Mouse (Mus musculus) adrenal gland, postnatal 36 days (tissue): ENCODE measurements around the gene Sfxn2. TPM values are rescaled to one million over a fixed set of nuclear protein-coding genes. Genes with fewer than 3 reads are reported as not detected.

Experiments used
- DNase-seq, 2 experiments: peaks; one replicate each; pipeline ENCODE4 v3.0.0; 2021; ENCODE audit warnings: mixed read lengths in 1 of 2
- long read RNA-seq, 2 experiments: library from polyadenylated mRNA; stranded (forward); transcript quantifications; one replicate each; pipeline ENCODE4 v2.0.0; 2021; ENCODE audit warnings: borderline sequencing depth in 2 of 2
- total RNA-seq, 2 experiments: library from RNA; stranded (reverse); gene quantifications; 2 replicates each; pipeline ENCODE4 v1.2.3; 2021

Sfxn2 gene
- 10 to 100 TPM in 1 of 2 experiments, 1 to 10 TPM in 1; 7.9 to 11.5 TPM for total RNA-seq
- long read RNA-seq, experiment 1, transcript Sfxn2-201 (12 exons, 3,205 nt) = major isoform, 11 of 16 reads
- long read RNA-seq, experiment 1, partial matches to known transcripts = 1 of 16 reads
- long read RNA-seq, experiment 1, other reads (novel, unspliced or antisense) = 4 of 16 reads
- long read RNA-seq, experiment 2, partial matches to known transcripts = 0 of 4 reads
- long read RNA-seq, experiment 2, other reads (novel, unspliced or antisense) = 2 of 4 reads

DNA sequence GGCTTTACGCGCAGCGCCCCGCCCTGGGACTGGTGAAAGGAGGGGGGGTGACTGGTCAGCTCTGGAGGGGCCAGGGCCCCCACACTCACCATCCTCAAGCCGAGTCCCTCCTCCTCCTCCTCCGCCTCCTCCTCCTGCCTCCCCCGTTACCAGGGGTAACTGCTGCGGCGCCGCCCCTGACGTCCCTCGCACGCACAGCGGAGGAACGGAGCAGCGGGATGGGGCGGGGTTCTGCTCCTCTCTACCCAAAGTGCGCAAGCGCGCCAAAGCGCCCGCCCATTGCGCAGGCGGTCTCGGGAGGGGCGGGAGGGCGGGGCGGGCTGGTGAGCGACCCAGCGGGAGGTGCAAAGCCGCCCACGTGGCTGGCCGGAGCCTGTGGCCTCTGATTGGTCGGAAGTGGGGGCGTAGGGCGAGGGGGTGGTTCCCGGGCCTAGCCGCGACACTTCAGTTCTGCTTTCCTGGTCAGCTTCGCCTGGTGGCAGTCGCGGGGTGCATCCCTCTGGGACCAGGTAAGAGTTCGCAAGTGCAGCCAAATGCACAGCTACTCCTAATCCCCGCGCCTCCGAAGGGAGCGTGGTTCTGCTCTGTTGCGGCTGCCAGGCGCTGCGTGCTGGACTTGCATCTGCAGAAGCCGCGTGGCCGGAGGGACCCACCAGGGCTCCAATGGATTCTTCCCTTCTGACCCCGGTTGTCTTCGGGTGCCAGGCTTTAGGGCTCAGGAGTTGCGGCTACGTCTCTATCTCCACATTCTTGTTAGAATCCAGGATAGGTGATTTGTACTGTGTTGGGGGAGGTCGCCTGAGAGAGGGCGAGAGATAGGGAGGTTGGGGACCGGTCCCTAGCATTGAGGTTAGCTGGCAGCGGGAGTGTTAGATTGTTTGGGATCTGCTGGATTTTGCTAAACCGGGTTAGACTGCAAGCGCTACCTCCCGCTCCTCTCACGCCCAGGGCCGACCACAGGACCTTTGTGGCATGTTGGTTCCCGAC, at the start of gene Sfxn2, which contains the start of gene Arl3:
Gene Sfxn2 (plus strand): TSS at position 415 of the 987 bp plus-strand sequence.
Gene Arl3 (minus strand): TSS at position 248 of the 987 bp plus-strand sequence.
- DNase-seq = peak; percentile 96 to 97

DNA sequence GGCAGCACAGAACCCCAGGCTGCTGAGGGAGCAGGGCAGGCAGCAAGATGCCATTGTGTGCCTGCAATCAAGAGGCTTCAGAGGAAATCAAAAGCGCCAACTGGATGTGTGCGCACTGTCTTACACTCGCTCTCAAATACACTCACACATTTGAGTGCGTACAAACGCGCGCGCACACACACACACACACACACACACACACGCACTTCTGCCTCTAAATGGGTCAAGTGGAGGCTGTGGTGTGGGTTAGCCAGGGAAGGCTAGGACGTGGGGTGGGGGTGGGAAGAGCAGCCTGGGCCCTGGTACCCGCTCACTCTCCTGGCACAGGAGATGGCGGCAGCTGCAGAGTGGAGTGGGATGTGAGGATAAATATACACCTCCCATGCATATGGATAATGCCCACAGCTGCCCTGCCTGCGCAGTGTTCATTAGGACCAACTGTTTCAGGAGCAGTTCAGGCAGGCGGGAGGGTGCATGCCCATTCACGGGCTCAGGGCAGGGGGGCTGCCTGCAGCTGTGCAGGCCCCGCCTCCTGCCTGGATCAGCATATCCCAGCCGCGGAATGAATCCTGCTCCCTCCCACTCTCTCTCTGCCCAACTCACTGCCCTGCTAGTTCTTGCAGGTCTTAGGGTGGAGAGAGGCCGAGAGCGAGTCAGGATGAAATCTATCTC, 49.5 kb upstream of the Sfxn2 start:
- DNase-seq = peak; percentile 70 to 83

DNA sequence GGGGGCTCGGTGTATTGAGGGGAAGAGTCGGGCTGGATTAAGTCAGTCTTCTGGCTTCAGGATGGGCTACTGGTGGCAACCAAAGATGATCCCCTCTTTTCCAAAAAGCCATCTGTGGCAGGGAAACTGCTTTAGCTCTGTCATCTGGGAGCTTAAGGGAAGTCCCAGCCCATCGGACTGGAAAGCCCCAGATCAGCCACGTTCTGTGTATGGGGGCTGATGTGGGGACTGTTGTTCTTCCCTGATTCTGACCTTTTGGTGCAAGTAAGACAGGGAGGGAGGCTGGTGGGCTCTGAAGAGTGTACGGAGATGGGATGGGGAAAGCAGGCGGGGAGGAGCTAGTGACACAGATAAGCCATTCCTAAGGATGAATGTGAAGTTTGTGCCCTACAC, 49.0 kb upstream of the Sfxn2 start:
- no peak for DNase-seq

GRCm38 (mm10) chr19:46524601-46525321, 48.4 kb upstream of the Sfxn2 start:
- peak; percentile 65 to 76 for DNase-seq

- DNase-seq = no peak
Measured at GRCm38 (mm10) chr19:46525691-46526631, 47.2 kb upstream of the Sfxn2 start.

DNA sequence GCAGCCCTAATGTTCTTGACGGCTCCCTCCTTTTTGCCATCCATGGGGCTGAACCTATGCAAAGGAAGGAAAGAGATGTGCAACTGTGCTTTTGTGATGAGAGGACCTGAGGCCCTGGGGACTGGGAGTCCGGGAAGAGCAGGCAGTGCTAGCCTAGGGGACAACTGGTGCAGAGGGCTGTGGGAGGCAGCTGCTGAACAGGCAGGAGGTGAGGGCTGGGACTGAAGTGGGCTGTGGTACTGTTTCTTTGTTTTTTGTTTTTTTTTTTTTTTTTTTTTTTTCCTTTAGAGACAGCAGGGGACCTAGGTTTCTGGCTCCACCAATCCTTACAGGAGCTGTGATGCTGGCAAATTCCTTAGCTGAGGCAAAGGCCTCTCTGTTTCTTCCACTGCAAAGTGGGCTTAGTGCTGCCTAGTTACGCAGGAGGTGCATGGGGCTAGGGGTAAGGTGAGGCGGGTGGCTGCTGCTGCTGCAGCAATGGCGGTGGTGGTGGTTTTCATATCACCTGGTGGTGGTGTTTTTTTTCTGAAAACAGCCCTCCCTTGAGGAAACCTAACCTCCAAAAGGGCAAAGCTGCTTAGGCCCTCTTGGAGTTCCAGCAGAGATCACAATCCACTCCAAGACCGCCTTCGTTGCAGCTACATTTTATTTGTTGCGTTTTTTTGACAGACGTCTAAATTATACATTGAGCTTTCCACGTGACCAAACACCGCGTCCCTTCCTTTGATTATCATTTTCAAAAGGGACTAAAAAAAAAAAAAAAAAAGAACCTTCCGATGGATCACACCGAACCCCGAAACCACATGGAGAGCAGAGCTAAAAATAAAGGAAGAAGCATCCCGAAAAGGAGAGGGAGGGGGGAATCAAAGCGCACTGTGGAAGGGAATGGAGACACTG, 45.3 kb upstream of the Sfxn2 start:
- DNase-seq = no peak

DNA sequence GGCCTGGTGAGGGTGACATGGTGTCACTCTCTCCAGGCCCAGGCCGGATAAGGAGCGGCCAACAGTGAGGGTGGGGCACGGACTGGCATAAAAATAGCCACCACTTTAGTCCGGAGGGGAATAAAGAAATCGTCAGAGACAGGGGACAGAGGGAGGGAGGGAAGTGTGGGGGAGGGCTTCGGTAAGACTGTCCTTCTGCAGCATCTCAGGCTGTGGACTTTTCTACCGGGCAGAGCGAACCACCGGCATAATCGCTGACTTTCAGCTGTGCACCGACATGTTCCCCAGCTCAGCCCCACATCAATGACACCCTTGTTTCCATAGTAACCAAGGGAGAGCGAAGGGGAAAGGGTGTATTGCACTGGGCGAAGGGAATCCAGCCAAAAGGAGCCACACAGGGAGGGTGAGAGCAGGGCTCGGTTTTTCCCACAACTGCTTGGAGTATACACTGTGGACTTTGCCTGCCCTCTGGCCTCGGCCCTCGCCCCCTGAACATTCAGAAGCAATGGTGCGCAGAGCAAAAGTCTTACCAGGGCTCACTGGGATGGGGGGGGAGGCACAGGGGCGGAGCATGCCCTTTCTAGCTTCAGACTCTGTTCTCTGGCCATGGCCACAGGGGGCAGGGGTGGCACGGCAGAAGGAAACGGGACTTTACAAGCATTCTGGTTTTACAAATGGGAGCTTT, 44.5 kb upstream of the Sfxn2 start:
- peak; percentile 76 to 90 for DNase-seq

DNA sequence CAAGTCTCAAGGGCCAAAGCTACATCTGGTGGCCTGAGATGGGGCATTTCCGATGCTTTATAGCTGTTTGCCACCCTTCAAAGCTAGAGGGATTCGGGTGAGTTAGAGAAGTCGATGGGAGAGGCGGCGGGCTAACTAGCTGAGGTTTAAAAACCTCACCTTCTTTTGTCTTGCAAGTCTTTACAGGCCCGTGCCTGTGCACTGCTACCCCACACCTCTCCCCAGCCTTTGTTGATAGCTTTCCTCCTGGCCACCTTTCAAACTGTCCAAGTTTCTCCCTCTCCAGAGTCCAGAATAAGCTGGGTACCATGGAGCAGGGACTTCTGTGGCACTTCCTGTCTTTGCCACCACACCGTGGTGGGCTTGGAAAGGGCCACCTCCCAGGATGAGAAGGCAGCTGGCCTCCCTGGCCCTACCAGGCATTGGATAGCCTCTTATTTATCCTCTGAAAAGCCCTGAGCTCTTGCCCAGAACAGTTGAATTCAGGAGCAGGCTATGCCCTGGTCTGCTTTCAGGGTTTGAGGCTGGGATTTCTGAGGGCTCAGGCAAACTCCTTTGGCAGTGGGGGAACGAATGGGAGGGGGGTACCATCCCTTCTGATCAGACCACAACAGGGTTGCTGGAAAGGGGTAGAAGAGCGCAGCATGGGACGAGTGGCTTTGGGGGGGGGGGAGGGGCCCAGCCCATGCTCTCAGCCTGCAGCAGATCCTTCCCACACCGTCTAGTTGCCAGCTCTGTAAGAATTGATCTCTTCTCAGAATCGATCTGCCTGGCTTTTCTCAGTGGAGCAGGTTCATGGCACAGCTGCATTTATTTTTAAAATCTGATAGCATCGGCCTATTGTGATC, 43.3 kb upstream of the Sfxn2 start:
- DNase-seq = no peak

DNA sequence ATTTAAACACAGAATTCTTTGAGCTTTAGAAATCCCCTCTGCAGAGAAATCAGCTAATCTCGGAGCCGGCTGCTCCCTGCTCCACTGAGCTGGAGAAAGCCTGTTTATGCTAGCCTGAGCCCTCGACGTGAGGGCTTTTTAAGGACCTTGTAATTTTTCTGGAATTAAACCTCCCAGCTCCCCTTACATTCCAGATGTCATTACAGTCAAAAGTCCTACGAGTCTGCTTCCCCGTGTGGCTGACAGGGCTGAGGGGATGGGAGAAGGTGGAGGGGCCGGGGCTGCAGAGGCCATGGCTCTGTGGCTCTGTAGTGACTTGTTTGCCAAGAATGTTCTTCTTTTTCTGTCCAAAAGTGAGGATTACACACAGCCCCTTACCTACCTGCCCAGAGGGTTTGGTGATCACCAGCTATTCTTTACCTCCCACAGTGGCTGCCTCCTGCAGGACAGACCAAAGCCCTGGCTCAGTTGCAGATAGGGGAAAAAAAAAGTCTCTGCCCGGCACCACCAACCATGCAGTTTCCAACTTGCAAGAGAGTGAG, 42.6 kb upstream of the Sfxn2 start:
- DNase-seq = no peak

GRCm38 (mm10) chr19:46531071-46532030, 41.8 kb upstream of the Sfxn2 start:
- no peak for DNase-seq

DNA sequence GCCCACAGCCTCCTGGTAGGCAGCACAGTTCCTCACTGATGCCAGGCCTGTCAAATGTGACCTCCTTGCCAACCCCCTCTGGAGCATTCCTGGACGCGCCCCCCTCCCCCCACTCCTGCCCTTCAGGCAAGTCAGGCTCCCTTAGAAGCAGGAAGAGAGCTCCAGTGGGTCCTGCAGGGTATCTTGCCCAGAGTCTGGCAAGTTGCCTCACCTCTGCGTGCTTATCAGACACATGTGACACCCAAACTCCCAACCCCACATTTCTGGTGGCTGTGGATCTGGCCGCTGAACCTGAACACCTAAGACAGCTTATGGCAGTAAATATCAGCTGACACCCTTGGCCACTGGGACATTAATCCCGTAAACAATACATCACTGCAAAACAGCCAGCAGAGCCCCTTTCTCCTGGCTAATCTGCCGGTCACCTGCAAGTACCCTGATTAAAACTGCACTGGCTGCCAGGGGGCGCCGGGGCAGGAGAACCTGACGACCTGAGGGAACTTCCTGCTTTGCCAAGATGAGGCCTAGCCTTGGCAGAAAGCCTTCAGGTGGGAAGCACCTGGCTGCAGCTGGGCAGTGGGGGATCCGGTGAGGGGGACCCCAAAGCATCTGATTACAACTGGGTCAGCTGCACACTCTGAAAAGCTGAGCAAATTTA, 41.0 kb upstream of the Sfxn2 start:
- peak in 1 of 2 experiments; percentile 59 for DNase-seq

- DNase-seq = no peak
Measured at GRCm38 (mm10) chr19:46533066-46533465, 40.1 kb upstream of the Sfxn2 start.

GRCm38 (mm10) chr19:46533525-46533924, 39.6 kb upstream of the Sfxn2 start:
- no peak for DNase-seq

DNA sequence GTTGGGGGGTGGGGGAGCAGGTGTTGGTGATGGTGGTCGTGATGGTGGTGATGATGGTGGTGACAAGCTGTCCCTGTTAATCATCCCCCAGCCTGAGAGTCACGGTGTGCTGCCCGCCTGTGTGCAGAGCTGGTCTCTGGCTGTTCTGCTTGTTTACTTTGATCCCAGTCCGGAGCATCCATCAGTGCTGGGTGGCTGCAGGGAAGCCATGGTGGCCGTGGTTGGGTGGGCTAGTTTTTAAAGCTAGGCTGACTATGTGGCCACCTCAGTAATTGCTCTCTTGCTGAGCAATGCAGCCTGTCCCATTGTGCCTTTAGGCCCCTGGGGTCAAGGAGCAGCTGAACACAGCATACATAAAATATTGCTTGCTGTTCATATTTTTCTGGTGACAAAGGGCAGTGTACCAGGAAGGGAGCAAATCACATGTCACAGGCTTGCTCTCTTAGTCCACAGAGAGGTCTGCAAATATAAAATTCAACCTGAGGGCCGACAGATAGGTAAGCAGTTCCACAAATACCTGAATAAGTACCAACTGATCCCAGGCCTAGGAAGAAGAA, 38.5 kb upstream of the Sfxn2 start:
- no peak for DNase-seq

- DNase-seq = no peak
Measured at GRCm38 (mm10) chr19:46537357-46537756, 35.8 kb upstream of the Sfxn2 start.

- no peak for DNase-seq
Measured at GRCm38 (mm10) chr19:46538213-46538612, 35.0 kb upstream of the Sfxn2 start.
